Mouse (Mus musculus) MN1 (cell line): ENCODE data around the gene Immp2l.

Source experiments
- DNase-seq: peaks from one replicate; pipeline ENCODE4 v3.0.0-alpha.2; 2016; ENCODE audit warnings: low spot score

The Immp2l gene

GRCm38 (mm10) chr12:41050945-41051344, 27.1 kb downstream of the Immp2l start:
- DNase-seq: no peak

GRCm38 (mm10) chr12:41052897-41053296, 29.0 kb downstream of the Immp2l start:
- DNase-seq: no peak

GRCm38 (mm10) chr12:41054006-41054791, 30.3 kb downstream of the Immp2l start:
- DNase-seq: no peak

GRCm38 (mm10) chr12:41055941-41056340, 32.1 kb downstream of the Immp2l start:
- DNase-seq: no peak

GRCm38 (mm10) chr12:41063281-41063680, 39.4 kb downstream of the Immp2l start:
- DNase-seq: no peak

- no peak for DNase-seq
Observed at GRCm38 (mm10) chr12:41081843-41082242, 58.0 kb downstream of the Immp2l start.

GRCm38 (mm10) chr12:41084370-41085089, 60.6 kb downstream of the Immp2l start:
- DNase-seq: no peak

GRCm38 (mm10) chr12:41089931-41090366, 66.1 kb downstream of the Immp2l start:
- DNase-seq: no peak

- no peak for DNase-seq
Observed at GRCm38 (mm10) chr12:41090771-41091170, 66.9 kb downstream of the Immp2l start.

- DNase-seq: no peak
Observed at GRCm38 (mm10) chr12:41091316-41091715, 67.4 kb downstream of the Immp2l start.

GRCm38 (mm10) chr12:41096045-41096444, 72.2 kb downstream of the Immp2l start:
- DNase-seq: no peak

GRCm38 (mm10) chr12:41097406-41097805, 73.5 kb downstream of the Immp2l start:
- DNase-seq: no peak

GRCm38 (mm10) chr12:41109011-41109410, 85.1 kb downstream of the Immp2l start:
- no peak for DNase-seq

- peak; percentile 56 for DNase-seq
Observed at GRCm38 (mm10) chr12:41111456-41111855, 87.6 kb downstream of the Immp2l start.

GRCm38 (mm10) chr12:41112137-41112536, 88.2 kb downstream of the Immp2l start:
- no peak for DNase-seq

GRCm38 (mm10) chr12:41118358-41118757, 94.5 kb downstream of the Immp2l start:
- DNase-seq: no peak

- DNase-seq: no peak
Observed at GRCm38 (mm10) chr12:41119657-41120056, 95.8 kb downstream of the Immp2l start.

GRCm38 (mm10) chr12:41123207-41123606, 99.3 kb downstream of the Immp2l start:
- no peak for DNase-seq

- no peak for DNase-seq
Observed at GRCm38 (mm10) chr12:41134885-41135284, 111.0 kb downstream of the Immp2l start.

GRCm38 (mm10) chr12:41159543-41159942, 135.7 kb downstream of the Immp2l start:
- DNase-seq: no peak

GRCm38 (mm10) chr12:41167802-41168201, 143.9 kb downstream of the Immp2l start:
- DNase-seq: no peak

- no peak for DNase-seq
Observed at GRCm38 (mm10) chr12:41170051-41170450, 146.2 kb downstream of the Immp2l start.

GRCm38 (mm10) chr12:41182856-41183255, 159.0 kb downstream of the Immp2l start:
- DNase-seq: no peak
